Mouse (Mus musculus) CD4-positive helper T cell, adult 2 months (primary cell): ENCODE measurements around the gene C1rl.
"Not testable (repeated sequence)": the region's sequence is repeated elsewhere in the genome, so short reads cannot be mapped to it uniquely, and the experiment has no call there.

Source experiments
- DNase-seq: peaks from one replicate; pipeline ENCODE4 v3.0.0-alpha.2; 2012; ENCODE audit warnings: low read depth, missing footprints, low spot score

Gene C1rl

GRCm38 (mm10) chr6:124472801-124473200 lies 20.1 kb upstream of the C1rl start:
- DNase-seq: no peak

- DNase-seq: no peak
These were observed 18.3 kb upstream of the C1rl start for GRCm38 (mm10) chr6:124474621-124475020.

GRCm38 (mm10) chr6:124475335-124476075 lies 17.4 kb upstream of the C1rl start:
- DNase-seq: not testable (repeated sequence)

GRCm38 (mm10) chr6:124476216-124476615 lies 16.7 kb upstream of the C1rl start:
- no peak for DNase-seq

GRCm38 (mm10) chr6:124476796-124477195 lies 16.1 kb upstream of the C1rl start:
- no peak for DNase-seq

- no peak for DNase-seq
These were observed 15.7 kb upstream of the C1rl start for GRCm38 (mm10) chr6:124477221-124477655.

- DNase-seq: peak; percentile 20
These were observed 14.8 kb upstream of the C1rl start for GRCm38 (mm10) chr6:124477922-124478651.

GRCm38 (mm10) chr6:124478874-124479572 lies 13.9 kb upstream of the C1rl start:
- no peak for DNase-seq

GRCm38 (mm10) chr6:124479573-124479930 lies 13.4 kb upstream of the C1rl start:
- DNase-seq: no peak

- peak; percentile 53 for DNase-seq
These were observed 12.6 kb upstream of the C1rl start for GRCm38 (mm10) chr6:124480295-124480694.

- DNase-seq: peak; percentile 29
These were observed 11.3 kb upstream of the C1rl start for GRCm38 (mm10) chr6:124481571-124481970.

- not testable (repeated sequence) for DNase-seq
These were observed 9.1 kb upstream of the C1rl start for GRCm38 (mm10) chr6:124483831-124484230.

GRCm38 (mm10) chr6:124484851-124485250 lies 8.1 kb upstream of the C1rl start:
- DNase-seq: no peak

GRCm38 (mm10) chr6:124485414-124486144 lies 7.3 kb upstream of the C1rl start:
- no peak for DNase-seq

- DNase-seq: no peak
These were observed 5.4 kb upstream of the C1rl start for GRCm38 (mm10) chr6:124487509-124487908.

GRCm38 (mm10) chr6:124488952-124489351 lies 4.0 kb upstream of the C1rl start:
- no peak for DNase-seq

GRCm38 (mm10) chr6:124491427-124491826 lies 1.5 kb upstream of the C1rl start:
- no peak for DNase-seq

GRCm38 (mm10) chr6:124493886-124494285 lies 973 bp downstream of the C1rl start:
- DNase-seq: no peak

GRCm38 (mm10) chr6:124496054-124496453 lies 3.1 kb downstream of the C1rl start:
- DNase-seq: no peak

- DNase-seq: no peak
These were observed 7.1 kb downstream of the C1rl start for GRCm38 (mm10) chr6:124499914-124500566.

- DNase-seq: no peak
These were observed 8.6 kb downstream of the C1rl start for GRCm38 (mm10) chr6:124501473-124501872.
